Mouse (Mus musculus) hindbrain, embryonic 16.5 days (tissue): Measurements from ENCODE around the gene Icam5. TPM values are rescaled to one million over a fixed set of nuclear protein-coding genes. Genes with fewer than 3 reads are reported as not detected.

Source experiments
- ATAC-seq: fragments of 200-750 bp; cut with Nextera tagmentation; 2 replicates; pipeline ENCODE4 v1.8.0; 2017; ENCODE audit warnings: moderate TSS enrichment, moderate library complexity
- H3K27ac ChIP-seq: fragments of 300-500 bp; sonication (generic); 2 replicates; pipeline ENCODE4 v1.5.1; 2014; ENCODE audit warnings: low read depth, mild to moderate bottlenecking, control low read depth, low read length, moderate library complexity
- H3K27me3 ChIP-seq: fragments of 300-500 bp; sonication (generic); replicated peaks from 2 replicates; pipeline ENCODE4 v1.6.1; 2014; ENCODE audit warnings: low read length; ENCODE audit not compliant: control insufficient read depth, insufficient read depth
- H3K36me3 ChIP-seq: fragments of 300-500 bp; sonication (generic); 2 replicates; pipeline ENCODE4 v1.6.1; 2014; ENCODE audit warnings: mild to moderate bottlenecking, low read length, moderate library complexity, mixed read lengths; ENCODE audit not compliant: control insufficient read depth, insufficient read depth
- H3K4me1 ChIP-seq: fragments of 300-500 bp; sonication (generic); 2 replicates; pipeline ENCODE4 v1.6.1; 2014; ENCODE audit warnings: low read depth, low read length; ENCODE audit not compliant: control insufficient read depth, insufficient read depth
- H3K4me2 ChIP-seq: fragments of 300-500 bp; sonication (generic); 2 replicates; pipeline ENCODE4 v1.6.1; 2014; ENCODE audit warnings: mild to moderate bottlenecking, low read length, control low read depth, moderate library complexity
- H3K4me3 ChIP-seq: fragments of 300-500 bp; sonication (generic); 2 replicates; pipeline ENCODE4 v1.5.1; 2014; ENCODE audit warnings: mild to moderate bottlenecking, low read length, control low read depth, moderate library complexity
- H3K9ac ChIP-seq: fragments of 300-500 bp; sonication (generic); 2 replicates; pipeline ENCODE4 v1.6.1; 2014; ENCODE audit warnings: low read depth, mild to moderate bottlenecking, control low read depth, low read length, moderate library complexity
- H3K9me3 ChIP-seq: fragments of 300-500 bp; sonication (generic); 2 replicates; pipeline ENCODE4 v1.6.1; 2014; ENCODE audit warnings: mild to moderate bottlenecking, low read length, moderate library complexity; ENCODE audit not compliant: control insufficient read depth
- WGBS: fragments of 180-500 bp; shearing (Covaris S2); extraction: QIAGEN DNeasy Blood & Tissue Kit; methylation state at CpG from one replicate; pipeline ENCODE4 v1.1.7; 2014; 5-methylcytosine and 5-hydroxymethylcytosine counted together
- polyA plus RNA-seq: library from polyadenylated mRNA; unstranded; fragments of >200 nt; fragmentation: Nextera tagmentation; extraction: Ambion mirVana; gene quantifications from 2 replicates; pipeline ENCODE4 v1.2.1, GENCODE M21; 2015

Icam5 gene
- 2.8 and 3.2 TPM in 2 replicates for polyA plus RNA-seq

GRCm38 (mm10) chr9:21031896-21032351, at the start of gene Icam5:
TSS of gene Icam5 (plus strand) at chr9:21032073.
- no peaks in the 10 kb centered on the region for H3K9me3 ChIP-seq
- peaks cover 50% of the 10 kb centered on the region for H3K4me1 ChIP-seq
- H3K4me3 ChIP-seq = peak within 1 kb of the TSS; percentile 60
- peak within 1 kb of the TSS; percentile 98 for H3K4me2 ChIP-seq
- peak within 1 kb of the TSS; percentile 41; the same call in 1 of the 2 replicates for H3K27ac ChIP-seq
- WGBS = under 1% methylated on average over 35 of the region's 35 CpGs
- peaks cover 56% of the 10 kb centered on the region for H3K27me3 ChIP-seq
- ATAC-seq = peak; percentile 35
- H3K36me3 ChIP-seq = no peaks in the 10 kb centered on the region
- H3K9ac ChIP-seq = peak within 1 kb of the TSS; percentile 74

GRCm38 (mm10) chr9:20982171-20982570, 49.7 kb upstream of the Icam5 start:
- H3K4me2 ChIP-seq = no peak overlapping the region
- no peaks in the 10 kb centered on the region for H3K4me1 ChIP-seq
- ATAC-seq = no peak
- H3K36me3 ChIP-seq = no peaks in the 10 kb centered on the region
- H3K4me3 ChIP-seq = no peak overlapping the region
- H3K27ac ChIP-seq = no peak overlapping the region
- WGBS = 78% methylated on average over 3 of the region's 3 CpGs
- H3K27me3 ChIP-seq = no peaks in the 10 kb centered on the region
- H3K9me3 ChIP-seq = no peaks in the 10 kb centered on the region
- no peak overlapping the region for H3K9ac ChIP-seq

- Histone ChIP-seq H3K9me3 (no peaks in the 10 kb centered on the region), H3K27ac (no peak overlapping the region), H3K4me3 (no peak overlapping the region), H3K9ac (no peak overlapping the region), H3K36me3 (no peaks in the 10 kb centered on the region), H3K27me3 (no peaks in the 10 kb centered on the region), H3K4me1 (no peaks in the 10 kb centered on the region), H3K4me2 (no peak overlapping the region)
- no peak for ATAC-seq
- 67% methylated on average over 5 of the region's 5 CpGs for WGBS
Measured at GRCm38 (mm10) chr9:20983169-20983568, 48.7 kb upstream of the Icam5 start.

- no peak overlapping the region for H3K4me2 ChIP-seq
- ATAC-seq = no peak
- 66% methylated on average over 15 of the region's 15 CpGs for WGBS
- H3K36me3 ChIP-seq = no peaks in the 10 kb centered on the region
- no peaks in the 10 kb centered on the region for H3K4me1 ChIP-seq
- H3K4me3 ChIP-seq = no peak overlapping the region
- H3K9ac ChIP-seq = no peak overlapping the region
- no peaks in the 10 kb centered on the region for H3K9me3 ChIP-seq
- no peak overlapping the region for H3K27ac ChIP-seq
- no peaks in the 10 kb centered on the region; the same call in 1 of the 2 replicates for H3K27me3 ChIP-seq
Measured at GRCm38 (mm10) chr9:20986952-20987686, 44.8 kb upstream of the Icam5 start.

- no peaks in the 10 kb centered on the region; the same call in 1 of the 2 replicates for H3K27me3 ChIP-seq
Measured at GRCm38 (mm10) chr9:20987953-20988352, 43.9 kb upstream of the Icam5 start.

GRCm38 (mm10) chr9:20990861-20991260, 41.0 kb upstream of the Icam5 start:
- Histone ChIP-seq H3K27me3 (no peaks in the 10 kb centered on the region; the same call in 1 of the 2 replicates), H3K36me3 (no peaks in the 10 kb centered on the region), H3K4me3 (0 out of 2 replicates have a peak overlapping the region, but pooled peaks have one; percentile 2), H3K4me2 (peak overlapping the region; percentile 25), H3K27ac (no peak overlapping the region), H3K4me1 (no peaks in the 10 kb centered on the region), H3K9ac (peak overlapping the region; percentile 21; the same call in 1 of the 2 replicates), H3K9me3 (no peaks in the 10 kb centered on the region)
- ATAC-seq = no peak
- 6% methylated on average over 10 of the region's 10 CpGs for WGBS

More at GRCm38 (mm10) chr9:20987953-20988352, 43.9 kb upstream of the Icam5 start:
- Histone ChIP-seq H3K9me3 (no peaks in the 10 kb centered on the region), H3K27ac (no peak overlapping the region), H3K36me3 (no peaks in the 10 kb centered on the region), H3K9ac (no peak overlapping the region), H3K4me1 (no peaks in the 10 kb centered on the region), H3K4me3 (no peak overlapping the region), H3K4me2 (no peak overlapping the region)
- ATAC-seq = no peak
- 31% methylated on average over 7 of the region's 7 CpGs for WGBS

GRCm38 (mm10) chr9:20991587-20991986, 40.3 kb upstream of the Icam5 start:
- 97% methylated on average over 4 of the region's 4 CpGs for WGBS
- ATAC-seq = no peak; the same call in 1 of the 2 replicates

GRCm38 (mm10) chr9:20993165-20993898, 38.5 kb upstream of the Icam5 start:
- WGBS = 59% methylated on average over 5 of the region's 5 CpGs
- ATAC-seq = no peak

More at GRCm38 (mm10) chr9:20991587-20991986, 40.3 kb upstream of the Icam5 start:
- Histone ChIP-seq H3K4me1 (no peaks in the 10 kb centered on the region), H3K9me3 (no peaks in the 10 kb centered on the region), H3K4me3 (no peak overlapping the region), H3K4me2 (no peak overlapping the region), H3K27me3 (no peaks in the 10 kb centered on the region; the same call in 1 of the 2 replicates), H3K9ac (no peak overlapping the region), H3K36me3 (no peaks in the 10 kb centered on the region), H3K27ac (no peak overlapping the region)

GRCm38 (mm10) chr9:20995069-20995468, 36.8 kb upstream of the Icam5 start:
- ATAC-seq = no peak
- H3K4me2 ChIP-seq = no peak overlapping the region
- H3K4me3 ChIP-seq = no peak overlapping the region
- no peaks in the 10 kb centered on the region for H3K27me3 ChIP-seq
- H3K4me1 ChIP-seq = no peaks in the 10 kb centered on the region
- H3K36me3 ChIP-seq = no peaks in the 10 kb centered on the region
- no peak overlapping the region for H3K9ac ChIP-seq
- no peak overlapping the region for H3K27ac ChIP-seq
- H3K9me3 ChIP-seq = no peaks in the 10 kb centered on the region
- WGBS = 81% methylated on average over 3 of the region's 3 CpGs

More at GRCm38 (mm10) chr9:20993165-20993898, 38.5 kb upstream of the Icam5 start:
- H3K9me3 ChIP-seq = no peaks in the 10 kb centered on the region
- H3K27ac ChIP-seq = no peak overlapping the region
- no peak overlapping the region for H3K9ac ChIP-seq
- H3K4me1 ChIP-seq = no peaks in the 10 kb centered on the region
- H3K4me3 ChIP-seq = no peak overlapping the region
- no peaks in the 10 kb centered on the region; the same call in 1 of the 2 replicates for H3K27me3 ChIP-seq
- no peak overlapping the region for H3K4me2 ChIP-seq
- H3K36me3 ChIP-seq = no peaks in the 10 kb centered on the region
